Mouse (Mus musculus): ENCODE measurements around the gene Zscan25. TPM values are rescaled to one million over a fixed set of nuclear protein-coding genes. Genes with fewer than 3 reads are reported as not detected.
"Not testable (repeated sequence)": the region's sequence is repeated elsewhere in the genome, so short reads cannot be mapped to it uniquely, and the experiment has no call there.

Gene Zscan25
- polyA plus RNA-seq, 1 experiment from 2014 or later = 0.22 TPM

- no peaks in the 10 kb centered on the region for H3K27me3 ChIP-seq (ENCODE audit: insufficient read depth, low read length)
- whole genome bisulfite sequencing (ENCODE audit: insufficient replicate concordance) = 92% methylated on average over 2 of the region's 2 CpGs
- H3K4me3 ChIP-seq (ENCODE audit: low read depth, low read length) = peak overlapping the region; percentile 78; the same call in 1 of the 2 replicates
- peaks cover 20% of the 10 kb centered on the region for H3K36me3 ChIP-seq (replicated peaks; ENCODE audit: insufficient read depth, low read length)
- H3K4me2 ChIP-seq (ENCODE audit: low read depth, low read length) = 0 out of 2 replicates have a peak overlapping the region, but pooled peaks have one; percentile 83
- no peak overlapping the region for H3K27ac ChIP-seq (ENCODE audit: low read depth)
- ATAC-seq = no peak
- no peak overlapping the region for H3K9ac ChIP-seq (replicated peaks)
- peaks cover 8% of the 10 kb centered on the region for H3K4me1 ChIP-seq (ENCODE audit: insufficient read depth)
- H3K9me3 ChIP-seq (ENCODE audit: low read length) = no peaks in the 10 kb centered on the region
- TF ChIP-seq EP300 (IDR thresholded peaks at IDR 0.05; ENCODE audit: low read depth) (no peak), CTCF (IDR thresholded peaks at IDR 0.05; ENCODE audit: low read depth) (no peak)
- no peak for DNase-seq
These were observed 352 bp upstream of the Zscan25 start for GRCm38 (mm10) chr5:145279948-145280347.

GRCm38 (mm10) chr5:145288382-145288781 lies 8.1 kb downstream of the Zscan25 start:
- Histone ChIP-seq H3K36me3 (replicated peaks; ENCODE audit: insufficient read depth, low read length) (peaks cover 74% of the 10 kb centered on the region), H3K4me3 (ENCODE audit: low read depth, low read length) (no peak overlapping the region), H3K4me2 (ENCODE audit: low read depth, low read length) (no peak overlapping the region), H3K9ac (replicated peaks) (no peak overlapping the region), H3K27ac (ENCODE audit: low read depth) (no peak overlapping the region), H3K4me1 (ENCODE audit: insufficient read depth) (no peaks in the 10 kb centered on the region), H3K9me3 (ENCODE audit: low read length) (no peaks in the 10 kb centered on the region), H3K27me3 (ENCODE audit: insufficient read depth, low read length) (no peaks in the 10 kb centered on the region)
- ATAC-seq (peak; percentile 30; the same call in 1 of the 2 replicates), DNase-seq (no peak)
- TF ChIP-seq EP300 (IDR thresholded peaks at IDR 0.05; ENCODE audit: low read depth) (no peak), CTCF (IDR thresholded peaks at IDR 0.05; ENCODE audit: low read depth) (no peak)
- WGBS (ENCODE audit: insufficient replicate concordance) = 85% methylated on average over 5 of the region's 5 CpGs

- no peaks in the 10 kb centered on the region for H3K9me3 ChIP-seq (ENCODE audit: low read length)
- 94% methylated on average over 16 of the region's 16 CpGs for WGBS (ENCODE audit: insufficient replicate concordance)
- DNase-seq (no peak), ATAC-seq (no peak)
- H3K9ac ChIP-seq (replicated peaks) = no peak overlapping the region
- TF ChIP-seq EP300 (IDR thresholded peaks at IDR 0.05; ENCODE audit: low read depth) = no peak
- TF ChIP-seq CTCF (IDR thresholded peaks at IDR 0.05; ENCODE audit: low read depth) = no peak
- peaks cover 53% of the 10 kb centered on the region for H3K36me3 ChIP-seq (replicated peaks; ENCODE audit: insufficient read depth, low read length)
- H3K4me3 ChIP-seq (ENCODE audit: low read depth, low read length) = no peak overlapping the region
- H3K4me2 ChIP-seq (ENCODE audit: low read depth, low read length) = no peak overlapping the region
- no peak overlapping the region for H3K27ac ChIP-seq (ENCODE audit: low read depth)
- peaks cover 4% of the 10 kb centered on the region; the same call in 1 of the 2 replicates for H3K4me1 ChIP-seq (ENCODE audit: insufficient read depth)
- H3K27me3 ChIP-seq (ENCODE audit: insufficient read depth, low read length) = no peaks in the 10 kb centered on the region
These were observed 10.4 kb downstream of the Zscan25 start for GRCm38 (mm10) chr5:145290697-145291096.

GRCm38 (mm10) chr5:145292398-145292797 lies 12.1 kb downstream of the Zscan25 start:
- Histone ChIP-seq H3K4me3 (ENCODE audit: low read depth, low read length) (no peak overlapping the region), H3K27me3 (ENCODE audit: insufficient read depth, low read length) (no peaks in the 10 kb centered on the region), H3K9me3 (ENCODE audit: low read length) (no peaks in the 10 kb centered on the region), H3K27ac (ENCODE audit: low read depth) (no peak overlapping the region), H3K36me3 (replicated peaks; ENCODE audit: insufficient read depth, low read length) (peaks cover 39% of the 10 kb centered on the region), H3K4me2 (ENCODE audit: low read depth, low read length) (no peak overlapping the region), H3K4me1 (ENCODE audit: insufficient read depth) (peaks cover 4% of the 10 kb centered on the region; the same call in 1 of the 2 replicates), H3K9ac (replicated peaks) (no peak overlapping the region)
- DNase-seq = no peak
- 94% methylated on average over 6 of the region's 6 CpGs for WGBS (ENCODE audit: insufficient replicate concordance)
- no peak for ATAC-seq
- TF ChIP-seq EP300 (IDR thresholded peaks at IDR 0.05; ENCODE audit: low read depth) (no peak), CTCF (IDR thresholded peaks at IDR 0.05; ENCODE audit: low read depth) (no peak)

- Histone ChIP-seq H3K36me3 (replicated peaks; ENCODE audit: insufficient read depth, low read length) (no peaks in the 10 kb centered on the region), H3K4me1 (ENCODE audit: insufficient read depth) (no peaks in the 10 kb centered on the region), H3K9ac (replicated peaks) (no peak overlapping the region), H3K4me3 (ENCODE audit: low read depth, low read length) (no peak overlapping the region), H3K27me3 (ENCODE audit: insufficient read depth, low read length) (no peaks in the 10 kb centered on the region), H3K4me2 (ENCODE audit: low read depth, low read length) (no peak overlapping the region), H3K27ac (ENCODE audit: low read depth) (no peak overlapping the region), H3K9me3 (ENCODE audit: low read length) (no peaks in the 10 kb centered on the region)
- DNase-seq (no peak), ATAC-seq (no peak)
- TF ChIP-seq CTCF (IDR thresholded peaks at IDR 0.05; ENCODE audit: low read depth) = no peak
- TF ChIP-seq EP300 (IDR thresholded peaks at IDR 0.05; ENCODE audit: low read depth) = no peak
These were observed 20.2 kb downstream of the Zscan25 start for GRCm38 (mm10) chr5:145300469-145300868.

- not testable (repeated sequence) for H3K36me3 ChIP-seq (replicated peaks; ENCODE audit: insufficient read depth, low read length); H3K9me3 ChIP-seq (ENCODE audit: low read length); H3K9ac ChIP-seq (replicated peaks); ATAC-seq; DNase-seq; H3K27me3 ChIP-seq (ENCODE audit: insufficient read depth, low read length); H3K4me3 ChIP-seq (ENCODE audit: low read depth, low read length); H3K27ac ChIP-seq (ENCODE audit: low read depth); H3K4me2 ChIP-seq (ENCODE audit: low read depth, low read length); H3K4me1 ChIP-seq (ENCODE audit: insufficient read depth)
- WGBS (ENCODE audit: insufficient replicate concordance) = 67% methylated on average over 4 of the region's 4 CpGs
These were observed 21.5 kb downstream of the Zscan25 start for GRCm38 (mm10) chr5:145301796-145302195.

GRCm38 (mm10) chr5:145302424-145302823 lies 22.1 kb downstream of the Zscan25 start:
- no peaks in the 10 kb centered on the region for H3K4me1 ChIP-seq (ENCODE audit: insufficient read depth)
- 69% methylated on average over 1 of the region's 1 CpGs for WGBS (ENCODE audit: insufficient replicate concordance)
- H3K36me3 ChIP-seq (replicated peaks; ENCODE audit: insufficient read depth, low read length) = no peaks in the 10 kb centered on the region
- DNase-seq (no peak), ATAC-seq (no peak)
- no peak overlapping the region for H3K4me2 ChIP-seq (ENCODE audit: low read depth, low read length)
- no peak overlapping the region for H3K27ac ChIP-seq (ENCODE audit: low read depth)
- no peak for TF ChIP-seq CTCF (IDR thresholded peaks at IDR 0.05; ENCODE audit: low read depth)
- TF ChIP-seq EP300 (IDR thresholded peaks at IDR 0.05; ENCODE audit: low read depth) = no peak
- H3K9ac ChIP-seq (replicated peaks) = no peak overlapping the region
- no peak overlapping the region for H3K4me3 ChIP-seq (ENCODE audit: low read depth, low read length)
- no peaks in the 10 kb centered on the region for H3K9me3 ChIP-seq (ENCODE audit: low read length)
- H3K27me3 ChIP-seq (ENCODE audit: insufficient read depth, low read length) = no peaks in the 10 kb centered on the region

Data from liver, postnatal 0 days (tissue).